Mouse (Mus musculus) embryo, embryonic 9.5 days (tissue): ENCODE results near the gene Adarb2.

Source experiments
- DNase-seq: peaks from one replicate; pipeline ENCODE4 v3.0.0-alpha.2; 2017; ENCODE audit errors: extremely low spot score

Adarb2 gene

DNA sequence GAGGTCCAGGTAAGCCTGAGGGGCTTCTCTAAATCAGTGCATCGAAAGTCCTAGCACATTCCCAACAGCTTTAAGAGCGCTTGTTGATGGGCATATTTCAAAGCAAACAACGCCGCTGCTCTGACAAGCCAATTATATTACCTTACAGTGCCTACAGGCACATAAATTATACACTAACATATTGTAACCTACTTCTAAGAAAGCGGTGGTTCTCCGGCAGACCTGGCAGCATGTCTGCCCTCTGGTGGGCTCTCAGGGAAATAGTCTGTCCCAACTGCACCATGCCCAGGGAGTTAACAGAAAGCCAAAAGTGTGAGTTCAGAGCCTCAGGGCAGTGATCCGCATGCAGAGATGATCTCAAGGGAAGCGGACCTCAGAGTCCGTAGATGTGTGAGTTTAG, 582.5 kb downstream of the Adarb2 start:
- DNase-seq: peak; percentile 34

DNA sequence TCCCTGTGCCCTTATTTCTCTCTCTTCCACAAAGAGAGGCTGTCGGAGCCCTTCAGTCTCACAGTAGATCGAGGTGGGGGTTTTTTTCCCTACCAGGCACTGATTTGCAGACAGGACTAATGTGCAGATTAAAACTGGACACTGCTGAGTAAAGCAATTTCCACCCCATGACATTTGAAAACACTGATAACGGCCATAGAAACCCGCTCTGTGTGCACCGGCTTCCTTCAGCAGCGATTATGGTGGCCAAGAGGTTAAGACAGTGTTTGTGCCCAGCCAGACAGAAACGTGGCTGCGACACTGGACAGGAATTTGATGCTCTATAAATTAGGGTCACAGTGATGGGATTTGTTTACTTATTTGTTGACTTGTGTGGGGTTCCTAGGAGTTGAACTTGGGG, 590.6 kb downstream of the Adarb2 start:
- DNase-seq: no peak

DNA sequence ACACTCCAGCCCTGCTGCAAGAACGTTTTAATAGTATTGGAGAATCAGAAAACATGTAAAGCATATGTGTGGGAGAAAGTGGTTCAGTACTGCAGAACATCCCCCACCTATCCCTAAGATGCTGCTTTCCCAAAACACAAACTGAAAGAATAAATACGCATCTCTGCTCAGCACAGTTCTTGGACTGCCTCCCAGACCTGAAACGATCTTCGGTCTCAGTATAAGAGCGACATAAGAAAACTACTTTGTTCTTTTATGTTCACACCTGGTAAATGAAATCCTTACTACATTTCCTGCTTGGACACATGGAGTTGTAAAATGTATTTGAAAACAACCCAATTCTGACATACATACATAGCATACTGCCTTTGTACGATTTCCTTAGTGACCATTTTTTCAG, 597.9 kb downstream of the Adarb2 start:
- no peak for DNase-seq

DNA sequence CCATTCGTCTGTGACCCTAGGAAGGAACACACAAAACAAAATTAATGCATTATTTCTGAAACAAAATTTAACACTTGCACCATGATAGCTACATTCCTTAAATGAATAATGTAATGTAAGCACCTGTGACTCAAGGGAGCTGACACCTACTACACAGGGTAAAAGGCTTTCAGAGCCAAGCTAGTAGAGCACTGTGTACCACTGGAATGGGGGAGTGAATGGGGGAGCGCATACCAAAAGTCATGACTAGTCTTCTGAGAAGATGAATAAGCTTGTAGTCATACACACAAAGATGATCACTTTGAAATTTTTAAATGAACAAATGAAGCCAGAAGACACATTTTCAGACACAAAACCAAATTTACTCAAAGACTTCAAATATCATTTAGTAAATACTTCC, 603.3 kb downstream of the Adarb2 start:
- no peak for DNase-seq
